Mouse (Mus musculus): Measurements from ENCODE around the gene Vmn2r18.

Gene Vmn2r18

DNA sequence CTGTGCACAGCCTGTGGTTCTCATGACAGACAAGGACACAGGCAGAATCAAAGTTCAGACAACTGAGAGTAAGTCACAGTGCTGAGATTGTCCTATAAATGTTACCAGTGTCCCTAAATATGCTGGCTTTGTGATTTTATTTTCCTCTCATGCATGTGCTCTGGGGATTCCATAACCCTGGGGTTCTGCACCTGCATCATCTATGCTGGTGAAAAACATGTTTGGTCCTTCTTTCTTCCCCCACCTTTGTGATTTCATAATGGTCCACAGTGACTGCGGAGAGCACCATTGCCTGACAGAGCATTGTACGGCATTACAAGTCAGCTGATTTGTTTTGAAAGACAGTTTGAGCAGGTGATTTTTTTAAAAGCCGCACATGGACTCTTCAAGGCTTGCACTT, at the start of gene Vmn2r18:
Vmn2r18 (minus strand) TSS at position 101 of the 400 bp plus-strand sequence.
- no peak for DNase-seq

DNA sequence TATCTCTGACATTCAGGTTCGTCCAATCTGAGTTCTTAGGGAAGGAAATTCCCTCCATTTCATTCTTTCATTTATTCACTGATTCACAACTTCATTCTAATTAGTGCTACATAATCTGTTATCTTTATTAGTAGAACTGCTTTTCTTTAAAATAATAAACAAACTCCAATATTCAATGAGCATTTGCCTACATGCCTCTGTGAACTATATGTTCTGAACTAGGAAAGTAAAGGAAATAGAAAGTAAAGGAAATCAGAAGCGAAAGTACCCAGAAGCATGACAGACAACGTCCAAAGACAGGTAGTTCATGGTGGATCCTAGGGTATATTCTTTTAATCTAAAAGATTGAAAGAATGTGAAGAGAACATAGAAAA, 45.6 kb upstream of the Vmn2r18 start:
- DNase-seq: no peak

DNA sequence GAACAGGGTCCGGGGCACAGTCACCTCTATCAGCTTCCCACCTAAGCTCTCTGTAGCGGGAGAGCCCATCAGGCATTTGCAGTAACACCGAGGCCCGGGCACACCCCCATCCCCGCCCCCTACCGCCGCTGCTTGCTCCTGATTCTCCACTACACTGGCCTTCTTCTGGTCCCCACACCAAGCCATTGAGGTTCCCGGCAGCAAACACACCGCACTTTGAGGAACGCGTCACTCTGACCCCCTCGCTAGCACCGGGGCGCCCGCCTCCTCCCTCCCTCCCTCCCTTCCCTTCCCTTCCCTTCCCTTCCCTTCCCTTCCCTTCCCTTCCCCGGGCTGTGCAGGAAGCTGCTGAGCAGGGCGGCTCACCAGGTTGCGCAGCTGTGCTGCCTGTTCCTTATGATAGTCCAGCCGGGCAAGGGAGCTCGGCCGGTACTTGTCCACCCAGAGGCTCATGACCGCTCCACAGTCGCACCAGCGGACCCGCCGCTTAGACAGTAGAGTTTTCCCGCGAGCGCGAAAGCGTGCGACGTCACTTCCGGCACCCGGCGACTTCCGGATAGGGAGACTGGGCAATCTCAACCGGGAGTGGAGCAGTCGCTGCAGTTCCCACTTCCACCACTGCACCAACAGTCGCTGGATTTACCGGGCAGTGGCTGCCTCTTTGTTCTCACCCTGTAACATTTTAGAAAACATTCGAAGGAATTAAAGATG, 45.0 kb upstream of the Vmn2r18 start, which contains the start of gene Rfc3:
Rfc3 (minus strand) TSS at position 543 of the 711 bp plus-strand sequence.
- DNase-seq: peak; percentile 98

DNA sequence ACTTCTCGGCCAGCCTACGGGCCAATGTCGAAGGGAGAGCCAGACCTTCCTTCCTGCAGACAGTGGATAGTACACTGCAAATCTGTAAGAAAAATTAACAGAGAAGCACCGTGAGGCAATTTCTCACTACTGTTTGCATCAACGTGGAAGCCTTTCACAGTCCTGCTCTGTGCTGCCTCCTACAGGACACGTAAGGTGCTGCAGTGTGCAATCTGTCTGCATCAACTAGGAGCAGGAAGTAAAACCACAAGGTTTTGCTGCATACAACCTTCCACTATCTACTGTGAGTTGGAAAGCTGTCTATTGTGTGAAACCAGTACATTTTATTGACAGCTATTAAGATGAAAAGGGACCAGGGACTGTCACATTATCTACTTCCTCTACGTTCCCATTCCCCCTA, 39.0 kb upstream of the Vmn2r18 start:
- DNase-seq: no peak

DNA sequence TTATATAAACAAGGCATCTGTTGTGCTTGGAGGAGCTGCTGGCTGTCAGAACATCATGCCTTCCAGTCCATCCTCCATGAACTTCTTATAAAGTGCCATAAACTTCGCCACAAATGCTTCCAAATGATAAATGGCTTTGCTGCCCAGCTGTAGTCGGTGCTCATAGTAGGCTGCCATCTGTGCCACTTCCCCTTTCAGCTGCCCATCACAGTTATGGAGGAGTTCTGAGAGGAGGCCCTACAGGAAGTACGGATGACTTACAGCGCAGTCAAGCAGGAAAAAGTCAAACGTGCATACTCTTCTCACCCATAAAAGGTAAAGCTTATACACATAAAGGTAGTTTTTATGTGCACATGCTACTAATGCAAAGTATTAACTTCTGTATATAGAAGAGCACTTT, 37.0 kb upstream of the Vmn2r18 start:
- no peak for DNase-seq

DNA sequence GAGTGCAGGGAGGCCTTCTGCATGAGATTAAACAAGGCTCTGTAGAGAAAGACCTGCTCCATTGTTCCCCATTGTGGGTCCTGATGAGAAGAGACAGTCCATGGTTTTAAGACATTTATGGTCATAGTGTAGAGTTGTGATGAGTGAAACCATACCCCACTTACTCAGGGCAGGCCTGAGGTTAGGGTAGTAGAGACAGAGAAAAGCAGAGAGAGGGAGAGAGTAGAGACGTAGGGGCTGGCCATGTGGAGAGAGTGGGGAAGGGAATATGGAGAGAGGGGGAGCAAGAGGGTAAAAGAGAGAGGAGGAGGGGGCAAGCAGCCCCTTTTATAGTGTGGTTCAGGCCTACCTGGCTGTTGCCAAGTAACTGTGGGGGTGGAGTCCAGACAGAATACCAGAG, 36.3 kb upstream of the Vmn2r18 start:
- no peak for DNase-seq

DNA sequence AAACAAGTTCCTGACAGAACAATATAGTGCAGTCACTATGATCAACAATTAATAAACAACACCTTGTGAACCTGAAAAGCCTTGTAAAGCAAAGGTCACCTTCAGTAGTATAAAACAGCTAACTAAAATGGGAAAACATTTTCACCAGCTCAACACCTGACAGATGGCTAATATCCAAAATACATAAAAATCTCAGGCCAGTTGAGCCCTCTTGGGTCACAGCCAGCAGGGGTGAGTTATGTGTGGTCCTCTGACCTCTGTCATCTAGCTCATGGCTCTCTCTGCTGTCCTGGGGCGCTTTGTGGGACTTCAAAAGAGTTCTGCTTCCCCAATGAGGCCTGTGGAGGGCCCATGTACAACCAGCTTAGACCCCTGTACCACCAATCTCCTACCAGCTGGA, 4.1 kb downstream of the Vmn2r18 start:
- DNase-seq: no peak

All from right cerebral cortex, postnatal 4 days (tissue).